Mouse (Mus musculus): ENCODE results near the gene Mab21l3. TPM values are rescaled to one million over a fixed set of nuclear protein-coding genes. Genes with fewer than 3 reads are reported as not detected.

Mab21l3 gene
- total and polyA plus RNA-seq, 3 experiments, result 1.9 to 3.4 (median 2.8) TPM

DNA sequence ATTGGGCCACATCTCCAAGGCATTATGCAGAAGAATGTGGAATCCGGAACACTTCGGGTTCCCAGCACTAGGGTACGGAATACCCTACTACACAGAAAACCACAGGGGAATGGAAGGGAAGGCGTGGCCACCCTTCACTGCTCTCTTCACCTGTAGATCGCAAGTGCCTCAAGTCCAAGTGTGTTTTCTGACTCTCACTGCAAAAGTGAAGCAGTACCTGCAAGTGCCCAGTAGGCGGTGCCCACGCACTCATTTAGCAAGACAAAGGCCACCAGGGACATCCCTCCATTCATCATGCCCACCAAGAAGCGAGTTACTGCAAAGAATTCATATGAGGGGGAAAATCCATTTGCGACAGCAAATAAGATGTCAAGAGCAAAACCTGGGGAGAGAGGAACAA lies 48.1 kb upstream of the Mab21l3 start:
- no peak overlapping the region for H3K4me3 ChIP-seq (replicated peaks in 1 of 3; ENCODE audit: low read depth in 2 of 3, low read length in 2 of 3, poor library complexity in 1 of 3)
- DNase-seq (ENCODE audit: extremely low read depth), result peak; percentile 80
- no peak overlapping the region for H3K9ac ChIP-seq (ENCODE audit: insufficient read depth, low read depth)
- TF ChIP-seq USF1 (IDR thresholded peaks at IDR 0.05; ENCODE audit: low read depth, low read length) (no peak), E2F4 (IDR thresholded peaks at IDR 0.05; ENCODE audit: insufficient replicate concordance, low read depth, low read length) (no peak), PAX5 (IDR thresholded peaks at IDR 0.05; ENCODE audit: low read length) (no peak), RCOR1 (conservative IDR thresholded peaks at IDR 0.05; ENCODE audit: low read depth, low read length) (no peak), ZC3H11A (IDR thresholded peaks at IDR 0.05; ENCODE audit: low read depth, low read length) (peak; percentile 39; the same call in 1 of the 2 replicates), TCF12 (IDR thresholded peaks at IDR 0.05; ENCODE audit: low read depth, low read length) (no peak; the same call in 1 of the 2 replicates), ETS1 (conservative IDR thresholded peaks at IDR 0.05; ENCODE audit: low read depth, low read length) (no peak), ZKSCAN1 (IDR thresholded peaks at IDR 0.05; ENCODE audit: borderline replicate concordance, low read depth, low read length) (no peak), BHLHE40 (IDR thresholded peaks at IDR 0.05; ENCODE audit: low read depth, low read length) (no peak), POLR2AphosphoS2 (IDR thresholded peaks at IDR 0.05; ENCODE audit: low read depth, low read length) (no peak), UBTF (IDR thresholded peaks at IDR 0.05; ENCODE audit: low read depth, low read length) (no peak), MAX (IDR thresholded peaks at IDR 0.05; ENCODE audit: low read length) (no peak), TBP (conservative IDR thresholded peaks at IDR 0.05; ENCODE audit: low read depth, low read length) (no peak), IRF4 (IDR thresholded peaks at IDR 0.05; ENCODE audit: low read depth, low read length) (0 out of 2 replicates have a peak, but pooled peaks have one; percentile 43), EP300 (IDR thresholded peaks at IDR 0.05; ENCODE audit: low read length) (no peak), USF2 (conservative IDR thresholded peaks at IDR 0.05; ENCODE audit: low read depth, low read length) (no peak), KAT2A (IDR thresholded peaks at IDR 0.05; ENCODE audit: insufficient replicate concordance, low read length) (no peak), NRF1 (IDR thresholded peaks at IDR 0.05; ENCODE audit: low read depth, low read length) (no peak), MAZ (IDR thresholded peaks at IDR 0.05; ENCODE audit: low read depth, low read length) (no peak), SIN3A (IDR thresholded peaks at IDR 0.05; ENCODE audit: low read length) (no peak), HCFC1 (IDR thresholded peaks at IDR 0.05; ENCODE audit: low read depth, low read length) (no peak), GABPA (IDR thresholded peaks at IDR 0.05; ENCODE audit: insufficient replicate concordance, low read depth, low read length) (no peak), POLR2A (IDR thresholded peaks at IDR 0.05; ENCODE audit: low read depth, low read length) (no peak), ELF1 (IDR thresholded peaks at IDR 0.05; ENCODE audit: low read depth, low read length) (no peak), MYC (IDR thresholded peaks at IDR 0.05; ENCODE audit: low read depth, low read length) (no peak), MEF2A (IDR thresholded peaks at IDR 0.05; ENCODE audit: borderline replicate concordance, low read depth, low read length) (no peak), RAD21 (IDR thresholded peaks at IDR 0.05; ENCODE audit: low read depth, low read length) (peak; percentile 96), CTCF (conservative IDR thresholded peaks at IDR 0.05 in 1 of 2, IDR thresholded peaks at IDR 0.05 in 1 of 2; ENCODE audit: low read depth in 2 of 2, low read length in 2 of 2) (peak; percentile 89 to 95), CHD2 (IDR thresholded peaks at IDR 0.05; ENCODE audit: low read length) (no peak), JUN (IDR thresholded peaks at IDR 0.05; ENCODE audit: insufficient read depth, low read depth, low read length) (no peak), SMC3 (IDR thresholded peaks at IDR 0.05; ENCODE audit: low read depth, low read length) (peak; percentile 85), CHD1 (IDR thresholded peaks at IDR 0.05; ENCODE audit: low read depth, low read length) (no peak), JUND (conservative IDR thresholded peaks at IDR 0.05; ENCODE audit: low read depth, low read length) (no peak), ZNF384 (IDR thresholded peaks at IDR 0.05; ENCODE audit: low read depth, low read length) (no peak), MAFK (IDR thresholded peaks at IDR 0.05; ENCODE audit: insufficient replicate concordance, low read length) (0 out of 2 replicates have a peak, but pooled peaks have one; percentile 9), NELFE (IDR thresholded peaks at IDR 0.05; ENCODE audit: low read depth, low read length) (0 out of 2 replicates have a peak, but pooled peaks have one; percentile 25), ZMIZ1 (IDR thresholded peaks at IDR 0.05; ENCODE audit: low read depth, low read length) (no peak), MXI1 (IDR thresholded peaks at IDR 0.05; ENCODE audit: low read depth, low read length) (no peak)
- in situ Hi-C loops (cut with MboI; ENCODE audit: low pct_ligation_motif_present, low pct_unique_long_range_greater_than_20kb, low sequenced_read_pairs) (loop anchor here (25.0 kb wide), 1 partner anchor 165 kb away; no protein-coding TSS in a partner anchor), dilution Hi-C loops (cut with MboI; ENCODE audit: extremely low pct_ligation_motif_present, extremely low pct_unique_long_range_greater_than_20kb, low sequenced_read_pairs) (no loop called here)
- peaks cover 3 to 11% of the 10 kb centered on the region in 2 experiments for H3K36me3 ChIP-seq (replicated peaks in 1 of 2; ENCODE audit: control insufficient read depth in 1 of 2, insufficient read depth in 1 of 2, low read length in 1 of 2)
- H3K9me3 ChIP-seq (replicated peaks; ENCODE audit: low read length), result peaks cover 3% of the 10 kb centered on the region
- no peaks in the 10 kb centered on the region for H3K79me2 ChIP-seq (replicated peaks; ENCODE audit: control insufficient read depth, extremely low read depth, insufficient read depth, poor library complexity, severe bottlenecking)
- peaks cover 4 to 22% of the 10 kb centered on the region in 2 experiments; a peak in 3 of 4 replicates for H3K4me1 ChIP-seq (ENCODE audit: control insufficient read depth in 1 of 2, insufficient read depth in 2 of 2)
- H3K27me3 ChIP-seq (replicated peaks), result no peaks in the 10 kb centered on the region
- no peak overlapping the region for H3K4me2 ChIP-seq (ENCODE audit: insufficient read depth, low read depth, poor library complexity, severe bottlenecking)
- H3K27ac ChIP-seq (ENCODE audit: insufficient read depth, low read depth), result no peak overlapping the region

Data from CH12.LX (cell line).